Mouse (Mus musculus) c-Kit-positive CD71-negative TER-119-negative erythroid progenitor cells, embryonic 14.5 days (primary cell): ENCODE measurements at regions not wholly inside any gene's neighbourhood (a gene's known extent, or its start where the extent isn't known, plus 50 kb on each side); places are given as distances from the start of the nearest gene placed in this dataset.

ENCODE experiments used
- DNase-seq: peaks from one replicate; pipeline ENCODE4 v3.0.0-alpha.2; 2013; ENCODE audit warnings: low read depth

- DNase-seq, result no peak
Measured at GRCm38 (mm10) chr16:93137249-93137648, 311.3 kb upstream of the Runx1 start.

- DNase-seq, result no peak
Measured at GRCm38 (mm10) chr16:93131404-93131803, 305.5 kb upstream of the Runx1 start.

- DNase-seq, result no peak
Measured at GRCm38 (mm10) chr16:93130622-93131021, 304.7 kb upstream of the Runx1 start.

- DNase-seq, result no peak
Measured at GRCm38 (mm10) chr16:93123707-93124106, 297.8 kb upstream of the Runx1 start.

- no peak for DNase-seq
Measured at GRCm38 (mm10) chr16:93116111-93116969, 290.4 kb upstream of the Runx1 start.

- DNase-seq, result no peak
Measured at GRCm38 (mm10) chr16:93110912-93111311, 285.0 kb upstream of the Runx1 start.

GRCm38 (mm10) chr16:93110451-93110850, 284.5 kb upstream of the Runx1 start:
- DNase-seq, result no peak

- DNase-seq, result peak; percentile 19
Measured at GRCm38 (mm10) chr16:93109683-93110407, 283.9 kb upstream of the Runx1 start.

GRCm38 (mm10) chr16:93107524-93107845, 281.5 kb upstream of the Runx1 start:
- DNase-seq, result no peak

GRCm38 (mm10) chr16:93106811-93107523, 281.0 kb upstream of the Runx1 start:
- no peak for DNase-seq

- no peak for DNase-seq
Measured at GRCm38 (mm10) chr16:93102174-93102573, 276.2 kb upstream of the Runx1 start.

GRCm38 (mm10) chr16:93098057-93098456, 272.1 kb upstream of the Runx1 start:
- no peak for DNase-seq

GRCm38 (mm10) chr16:93096175-93096574, 270.2 kb upstream of the Runx1 start:
- DNase-seq, result no peak

- no peak for DNase-seq
Measured at GRCm38 (mm10) chr16:93092796-93093195, 266.8 kb upstream of the Runx1 start.

- DNase-seq, result no peak
Measured at GRCm38 (mm10) chr16:93085227-93085883, 259.4 kb upstream of the Runx1 start.

GRCm38 (mm10) chr16:93083756-93084155, 257.8 kb upstream of the Runx1 start:
- DNase-seq, result no peak

- no peak for DNase-seq
Measured at GRCm38 (mm10) chr16:93083142-93083541, 257.2 kb upstream of the Runx1 start.

GRCm38 (mm10) chr16:93081533-93081932, 255.6 kb upstream of the Runx1 start:
- DNase-seq, result no peak

GRCm38 (mm10) chr16:93079660-93080390, 253.9 kb upstream of the Runx1 start:
- DNase-seq, result no peak

- no peak for DNase-seq
Measured at GRCm38 (mm10) chr16:93078909-93079308, 253.0 kb upstream of the Runx1 start.

- no peak for DNase-seq
Measured at GRCm38 (mm10) chr16:93075488-93075887, 249.5 kb upstream of the Runx1 start.

- no peak for DNase-seq
Measured at GRCm38 (mm10) chr16:93072156-93072555, 246.2 kb upstream of the Runx1 start.
